ENCODE assay signal across 7 mouse cellular contexts in genomic region chr10:75932081-75932678, GRCm38 (mm10). TPM values are rescaled to one million over a fixed set of nuclear protein-coding genes. Genes with fewer than 3 reads are reported as not detected.
DNase-seq lines count a peak whose midpoint lies in the region; ATAC-seq and TF ChIP-seq lines count a peak whose summit lies in the region.

No protein-coding gene starts in this region.

- ATAC-seq in heart, postnatal 0 days (ENCODE audit: insufficient read depth, low read depth), result peak; percentile 57

- peak overlapping the region; percentile 77 for H3K9ac ChIP-seq in heart, postnatal 0 days (replicated peaks; ENCODE audit: low read depth, low read length)

- H3K27me3 ChIP-seq in embryonic facial prominence, embryonic 10.5 days (replicated peaks; ENCODE audit: low read depth, poor library complexity, severe bottlenecking), result peaks cover 86% of the 10 kb centered on the region
- no peaks in the 10 kb centered on the region; the same call in 1 of the 2 replicates for H3K27me3 ChIP-seq in heart, postnatal 0 days (ENCODE audit: control insufficient read depth, insufficient read depth, low read length)
- H3K27me3 ChIP-seq in midbrain, embryonic 10.5 days (ENCODE audit: low read depth, poor library complexity, severe bottlenecking), result peaks cover 86% of the 10 kb centered on the region

- under 1% methylated on average over 44 of the region's 44 CpGs for WGBS in embryonic facial prominence, embryonic 10.5 days
- WGBS in heart, postnatal 0 days, result under 1% methylated on average over 44 of the region's 44 CpGs
- under 1% methylated on average over 43 of the region's 44 CpGs for WGBS in midbrain, embryonic 10.5 days

- TF ChIP-seq EP300 in heart, postnatal 0 days (IDR thresholded peaks at IDR 0.05; ENCODE audit: low read depth), result no peak

- TF ChIP-seq CTCF in heart, postnatal 0 days (IDR thresholded peaks at IDR 0.05; ENCODE audit: low read depth), result no peak

- peak; percentile 72 for DNase-seq in CD4-positive, CD25-positive, alpha-beta regulatory T cell, adult 2 months (ENCODE audit: low read depth, low spot score)
- peak; percentile 88 for DNase-seq in ES-CJ7 (ENCODE audit: low read depth, low spot score)
- peak; percentile 88 for DNase-seq in embryonic facial prominence, embryonic 10.5 days (ENCODE audit: low spot score)
- peak; percentile 48 for DNase-seq in heart, postnatal 0 days (ENCODE audit: low spot score)
- DNase-seq in kidney, postnatal 4 days, result peak; percentile 81 to 87
- DNase-seq in midbrain, embryonic 10.5 days (ENCODE audit: low spot score), result peak; percentile 76
- DNase-seq in testis, postnatal 10 days (ENCODE audit: low spot score), result peak; percentile 84

- H3K4me2 ChIP-seq in heart, postnatal 0 days (ENCODE audit: low read depth, low read length), result peak overlapping the region; percentile 98

- H3K4me1 ChIP-seq in embryonic facial prominence, embryonic 10.5 days, result peaks cover 48% of the 10 kb centered on the region
- peaks cover 28% of the 10 kb centered on the region for H3K4me1 ChIP-seq in heart, postnatal 0 days (ENCODE audit: control insufficient read depth, insufficient read depth)
- peaks cover 52% of the 10 kb centered on the region for H3K4me1 ChIP-seq in midbrain, embryonic 10.5 days

- peaks cover 14% of the 10 kb centered on the region for H3K36me3 ChIP-seq in embryonic facial prominence, embryonic 10.5 days (replicated peaks)
- peaks cover 10% of the 10 kb centered on the region; the same call in 1 of the 2 replicates for H3K36me3 ChIP-seq in heart, postnatal 0 days (replicated peaks; ENCODE audit: control insufficient read depth, insufficient read depth, low read length)
- peaks cover 6% of the 10 kb centered on the region; the same call in 1 of the 2 replicates for H3K36me3 ChIP-seq in midbrain, embryonic 10.5 days

- H3K9me3 ChIP-seq in embryonic facial prominence, embryonic 10.5 days, result no peaks in the 10 kb centered on the region
- H3K9me3 ChIP-seq in heart, postnatal 0 days (replicated peaks; ENCODE audit: control insufficient read depth, low read length), result no peaks in the 10 kb centered on the region
- H3K9me3 ChIP-seq in midbrain, embryonic 10.5 days (replicated peaks), result no peaks in the 10 kb centered on the region

- H3K4me3 ChIP-seq in embryonic facial prominence, embryonic 10.5 days, result peak overlapping the region; percentile 74
- peak overlapping the region; percentile 60 for H3K4me3 ChIP-seq in heart, postnatal 0 days (ENCODE audit: low read depth, low read length)
- H3K4me3 ChIP-seq in midbrain, embryonic 10.5 days, result peak overlapping the region; percentile 72

- H3K27ac ChIP-seq in embryonic facial prominence, embryonic 10.5 days (replicated peaks), result peak overlapping the region; percentile 87
- peak overlapping the region; percentile 76 for H3K27ac ChIP-seq in heart, postnatal 0 days (ENCODE audit: low read depth)
- peak overlapping the region; percentile 88 for H3K27ac ChIP-seq in midbrain, embryonic 10.5 days (replicated peaks)

RNA-seq across cellular contexts. Expression of gene Chchd10, which starts 0.8 kb away (rescaled TPM):
- 8.4 and 9.6 TPM in 2 replicates for polyA plus RNA-seq in embryonic facial prominence, embryonic 10.5 days (2016; fragmentation: Nextera tagmentation; extraction: Ambion mirVana)
- total RNA-seq in heart, postnatal 0 days (2014; rRNA removed; ENCODE audit: low replicate concordance), result 1,554 and 1,749 TPM in 2 replicates
- polyA plus RNA-seq in heart, postnatal 0 days (2015; fragmentation: Nextera tagmentation; extraction: Ambion mirVana), result 1,293 and 1,345 TPM in 2 replicates
- 6.9 and 7.5 TPM in 2 replicates for polyA plus RNA-seq in midbrain, embryonic 10.5 days (2016; fragmentation: Nextera tagmentation; extraction: Ambion mirVana)

RNA-seq across cellular contexts. Expression of gene Mmp11, which starts 4.1 kb away (rescaled TPM):
- 36.7 and 46.4 TPM in 2 replicates for polyA plus RNA-seq in embryonic facial prominence, embryonic 10.5 days (2016; fragmentation: Nextera tagmentation; extraction: Ambion mirVana)
- 13.7 and 29.4 TPM in 2 replicates for total RNA-seq in heart, postnatal 0 days (2014; rRNA removed; ENCODE audit: low replicate concordance)
- 12.6 and 15.4 TPM in 2 replicates for polyA plus RNA-seq in heart, postnatal 0 days (2015; fragmentation: Nextera tagmentation; extraction: Ambion mirVana)
- polyA plus RNA-seq in midbrain, embryonic 10.5 days (2016; fragmentation: Nextera tagmentation; extraction: Ambion mirVana), result 23.7 and 38.2 TPM in 2 replicates

RNA-seq across cellular contexts. Expression of gene Gm867, which starts 8.3 kb away (rescaled TPM):
- polyA plus RNA-seq in embryonic facial prominence, embryonic 10.5 days (2016; fragmentation: Nextera tagmentation; extraction: Ambion mirVana), result 0.29 and 0.56 TPM in 2 replicates
- not detected in 2 replicates for total RNA-seq in heart, postnatal 0 days (2014; rRNA removed; ENCODE audit: low replicate concordance)
- polyA plus RNA-seq in heart, postnatal 0 days (2015; fragmentation: Nextera tagmentation; extraction: Ambion mirVana), result 0.31 and 0.32 TPM in 2 replicates
- polyA plus RNA-seq in midbrain, embryonic 10.5 days (2016; fragmentation: Nextera tagmentation; extraction: Ambion mirVana), result 0.52 and 0.58 TPM in 2 replicates

RNA-seq across cellular contexts. Expression of gene Vpreb3, which starts 10.7 kb away (rescaled TPM):
- 0.42 and 1.1 TPM in 2 replicates for polyA plus RNA-seq in embryonic facial prominence, embryonic 10.5 days (2016; fragmentation: Nextera tagmentation; extraction: Ambion mirVana)
- 1.3 TPM in 1 of 2 replicates, not detected in the other for total RNA-seq in heart, postnatal 0 days (2014; rRNA removed; ENCODE audit: low replicate concordance)
- polyA plus RNA-seq in heart, postnatal 0 days (2015; fragmentation: Nextera tagmentation; extraction: Ambion mirVana), result 0.22 and 0.73 TPM in 2 replicates
- 0.24 and 0.39 TPM in 2 replicates for polyA plus RNA-seq in midbrain, embryonic 10.5 days (2016; fragmentation: Nextera tagmentation; extraction: Ambion mirVana)

RNA-seq across cellular contexts. Expression of gene Smarcb1, which starts 10.8 kb away (rescaled TPM):
- polyA plus RNA-seq in embryonic facial prominence, embryonic 10.5 days (2016; fragmentation: Nextera tagmentation; extraction: Ambion mirVana), result 284 and 291 TPM in 2 replicates
- 45.7 and 51.2 TPM in 2 replicates for total RNA-seq in heart, postnatal 0 days (2014; rRNA removed; ENCODE audit: low replicate concordance)
- polyA plus RNA-seq in heart, postnatal 0 days (2015; fragmentation: Nextera tagmentation; extraction: Ambion mirVana), result 63.9 and 65.7 TPM in 2 replicates
- 294 and 296 TPM in 2 replicates for polyA plus RNA-seq in midbrain, embryonic 10.5 days (2016; fragmentation: Nextera tagmentation; extraction: Ambion mirVana)

Comparison
In these comparisons a context has a peak if more than half of its experiments do, and no peak if none do; other contexts are left out.
1. Peak in every context shown above with its lines: DNase-seq, ATAC-seq, H3K4me3 ChIP-seq and H3K27ac ChIP-seq.
2. RNA of gene Chchd10, which starts 0.8 kb away (polyA plus RNA-seq): 1,293 to 1,345 TPM in heart, postnatal 0 days; 8.4 to 9.6 TPM in embryonic facial prominence, embryonic 10.5 days and 6.9 to 7.5 TPM in midbrain, embryonic 10.5 days; every median in the first group is over 100 times any median in the second.